14 mouse cellular contexts compared by ENCODE assay signal in the genomic region with DNA sequence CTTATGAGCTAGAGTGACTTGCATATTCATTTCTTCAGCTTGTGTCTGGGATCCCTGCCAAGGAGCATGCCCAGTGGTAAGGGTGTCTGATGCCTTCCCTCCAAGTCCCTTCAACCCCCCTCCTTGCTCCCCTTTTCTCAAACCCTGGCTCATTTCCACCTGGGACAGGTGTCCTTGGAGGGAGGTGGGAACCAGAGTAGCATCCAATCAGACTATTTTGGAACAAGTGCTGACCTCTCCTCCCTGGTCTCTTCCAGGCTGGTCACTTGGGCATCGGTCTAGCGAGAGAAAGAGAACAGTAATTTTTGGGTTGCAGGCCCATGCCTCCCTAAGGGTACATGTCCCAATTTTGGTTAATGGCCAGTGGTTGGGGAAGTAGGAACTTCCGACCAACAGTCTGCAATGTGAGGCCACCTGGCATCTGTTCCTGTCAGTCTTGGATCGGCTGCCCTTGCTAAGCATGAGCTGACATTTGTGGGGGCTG. TPM values are rescaled to one million over a fixed set of nuclear protein-coding genes. Genes with fewer than 3 reads are reported as not detected.
DNase-seq lines count a peak whose midpoint lies in the region; ATAC-seq and TF ChIP-seq lines count a peak whose summit lies in the region.
"Had no signal": no experiment of that assay in that cellular context is flagged by ENCODE, and none has a peak within 500 bp of the region (broad histone marks: within the 10 kb centered on the region; RNA-seq: fewer than 3 reads in every experiment).

No protein-coding gene starts in this region.

- DNase-seq in gastrocnemius, adult 2 months, result peak; percentile 22
- no peak for DNase-seq in gastrocnemius, postnatal 25 days
- DNase-seq in cerebellum, adult 18-20 months, result peak; percentile 83 to 90
- peak; percentile 54 for DNase-seq in forebrain, embryonic 14.5 days (ENCODE audit: low spot score)
- no peak for DNase-seq in midbrain, embryonic 14.5 days
- no peak for DNase-seq in ovary, postnatal 10 days (ENCODE audit: low spot score)
- DNase-seq in lung, postnatal 14 days, result no peak
- DNase-seq: kidney, postnatal 14 days had no signal

- no peaks in the 10 kb centered on the region for H3K27me3 ChIP-seq in forebrain, embryonic 14.5 days (replicated peaks; ENCODE audit: control insufficient read depth, insufficient read depth, low read length)
- no peaks in the 10 kb centered on the region for H3K27me3 ChIP-seq in midbrain, embryonic 14.5 days (ENCODE audit: control insufficient read depth, insufficient read depth, low read length)
- no peaks in the 10 kb centered on the region; the same call in 1 of the 2 replicates for H3K27me3 ChIP-seq in intestine, postnatal 0 days (replicated peaks; ENCODE audit: control insufficient read depth, insufficient read depth, low read length)

- H3K9ac ChIP-seq in forebrain, embryonic 14.5 days (ENCODE audit: low read length), result no peak overlapping the region
- H3K9ac ChIP-seq in midbrain, embryonic 14.5 days (replicated peaks; ENCODE audit: low read length), result no peak overlapping the region
- no peak overlapping the region for H3K9ac ChIP-seq in intestine, postnatal 0 days (ENCODE audit: low read depth, low read length)
- H3K9ac ChIP-seq: liver, embryonic 15.5 days had no signal

- intact Hi-C loops in gastrocnemius, adult 2 months (cut with DNase I), result no loop called here

- 69% methylated on average over 4 of the region's 4 CpGs for WGBS in forebrain, embryonic 14.5 days
- WGBS in midbrain, embryonic 14.5 days, result 80% methylated on average over 4 of the region's 4 CpGs
- 81% methylated on average over 4 of the region's 4 CpGs for WGBS in intestine, postnatal 0 days

- no peaks in the 10 kb centered on the region for H3K9me3 ChIP-seq in forebrain, embryonic 14.5 days (replicated peaks; ENCODE audit: control insufficient read depth, low read length)
- no peaks in the 10 kb centered on the region for H3K9me3 ChIP-seq in midbrain, embryonic 14.5 days (ENCODE audit: control insufficient read depth, low read length)
- no peaks in the 10 kb centered on the region for H3K9me3 ChIP-seq in intestine, postnatal 0 days (ENCODE audit: control insufficient read depth)
- H3K9me3 ChIP-seq: liver, embryonic 15.5 days had no signal

- H3K4me2 ChIP-seq in forebrain, embryonic 14.5 days (ENCODE audit: low read length), result peak overlapping the region; percentile 22
- H3K4me2 ChIP-seq in midbrain, embryonic 14.5 days (ENCODE audit: low read length), result peak overlapping the region; percentile 45
- no peak overlapping the region for H3K4me2 ChIP-seq in intestine, postnatal 0 days (replicated peaks; ENCODE audit: low read depth)
- H3K4me2 ChIP-seq: liver, embryonic 15.5 days had no signal

- no peaks in the 10 kb centered on the region for H3K36me3 ChIP-seq in forebrain, embryonic 14.5 days (ENCODE audit: control insufficient read depth, insufficient read depth, low read length)
- no peaks in the 10 kb centered on the region for H3K36me3 ChIP-seq in midbrain, embryonic 14.5 days (ENCODE audit: control insufficient read depth, insufficient read depth, low read length)
- H3K36me3 ChIP-seq in intestine, postnatal 0 days (ENCODE audit: control insufficient read depth, insufficient read depth), result no peaks in the 10 kb centered on the region
- H3K36me3 ChIP-seq: liver, embryonic 15.5 days had no signal

- TF ChIP-seq CTCF in gastrocnemius, adult 2 months (IDR thresholded peaks at IDR 0.05), result no peak
- TF ChIP-seq CTCF in intestine, postnatal 0 days (IDR thresholded peaks at IDR 0.05; ENCODE audit: low read depth), result no peak

- H3K27ac ChIP-seq in gastrocnemius, adult 2 months, result no peak overlapping the region
- H3K27ac ChIP-seq in forebrain, embryonic 14.5 days (ENCODE audit: low read depth, low read length), result no peak overlapping the region
- H3K27ac ChIP-seq in midbrain, embryonic 14.5 days (replicated peaks; ENCODE audit: low read depth, low read length), result no peak overlapping the region
- no peak overlapping the region for H3K27ac ChIP-seq in intestine, postnatal 0 days (ENCODE audit: low read depth, low read length)
- H3K27ac ChIP-seq: liver, embryonic 15.5 days had no signal

- no peak for ATAC-seq in forebrain, embryonic 14.5 days
- ATAC-seq in midbrain, embryonic 14.5 days (ENCODE audit: low FRiP score, low TSS enrichment), result no peak
- no peak for ATAC-seq in intestine, postnatal 0 days

- peaks cover 46% of the 10 kb centered on the region for H3K4me1 ChIP-seq in forebrain, embryonic 14.5 days (ENCODE audit: control insufficient read depth, insufficient read depth, low read length)
- H3K4me1 ChIP-seq in midbrain, embryonic 14.5 days (ENCODE audit: control insufficient read depth, insufficient read depth, low read length), result peaks cover 57% of the 10 kb centered on the region
- H3K4me1 ChIP-seq in intestine, postnatal 0 days (replicated peaks; ENCODE audit: control insufficient read depth, insufficient read depth, low read length), result 0 out of 2 replicates have a peak, but pooled peaks cover 3% of the 10 kb centered on the region
- H3K4me1 ChIP-seq: liver, embryonic 15.5 days had no signal

- H3K4me3 ChIP-seq in gastrocnemius, adult 2 months, result no peak overlapping the region
- H3K4me3 ChIP-seq in forebrain, embryonic 14.5 days (ENCODE audit: low read depth, low read length), result no peak overlapping the region
- H3K4me3 ChIP-seq in midbrain, embryonic 14.5 days (replicated peaks; ENCODE audit: low read depth, low read length), result no peak overlapping the region
- H3K4me3 ChIP-seq in intestine, postnatal 0 days (ENCODE audit: low read depth, low read length), result no peak overlapping the region
- H3K4me3 ChIP-seq: erythroblast, embryonic 14.5 days; liver, embryonic 15.5 days had no signal

RNA-seq across cellular contexts. Expression of a gene that starts 14.5 kb away (rescaled TPM):
- total RNA-seq in gastrocnemius, adult 2 months (2021), result not detected
- total RNA-seq in gastrocnemius, postnatal 25 days (2021), result under 1 TPM in 1 of 2 experiments, not detected in 1; 0.32 TPM
- 14.6 and 15.0 TPM in 2 replicates for polyA plus RNA-seq in forebrain, embryonic 14.5 days (2014; fragmentation: Nextera tagmentation; extraction: Ambion mirVana)
- 30.4 and 31.6 TPM in 2 replicates for polyA plus RNA-seq in midbrain, embryonic 14.5 days (2014; fragmentation: Nextera tagmentation; extraction: Ambion mirVana)
- polyA plus RNA-seq in intestine, postnatal 0 days (2015; fragmentation: Nextera tagmentation; extraction: Ambion mirVana), result 0.07 and 0.17 TPM in 2 replicates
- total RNA-seq: heart, postnatal 25 days; megakaryocyte, adult 5-6 weeks had no signal
- polyA plus RNA-seq: erythroblast, embryonic 14.5 days; gonadal fat pad, adult 2 months had no signal

Comparison
In these comparisons a context has a peak if more than half of its experiments do, and no peak if none do; other contexts are left out.
1. DNase-seq: peak in gastrocnemius, adult 2 months (single experiment), cerebellum, adult 18-20 months (2 of 2) and forebrain, embryonic 14.5 days (single experiment); none in gastrocnemius, postnatal 25 days (single experiment), midbrain, embryonic 14.5 days (single experiment), ovary, postnatal 10 days (single experiment) and lung, postnatal 14 days (single experiment).
2. RNA of a gene that starts 14.5 kb away (polyA plus RNA-seq): 30.4 to 31.6 TPM in midbrain, embryonic 14.5 days and 14.6 to 15.0 TPM in forebrain, embryonic 14.5 days; 0.07 to 0.17 TPM in intestine, postnatal 0 days; every median in the first group is over 10 times any median in the second.